Mouse (Mus musculus) midbrain, embryonic 13.5 days (tissue): ENCODE measurements around the gene Erp27. TPM values are rescaled to one million over a fixed set of nuclear protein-coding genes. Genes with fewer than 3 reads are reported as not detected.

Source experiments
- ATAC-seq: fragments of 200-750 bp; cut with Nextera tagmentation; 2 replicates; pipeline ENCODE4 v1.8.0; 2017; ENCODE audit warnings: mild to moderate bottlenecking, moderate TSS enrichment, moderate library complexity
- H3K27ac ChIP-seq: fragments of 300-500 bp; sonication (generic); 2 replicates; pipeline ENCODE4 v1.5.1; 2015; ENCODE audit warnings: inconsistent platforms, mild to moderate bottlenecking, moderate library complexity
- H3K27me3 ChIP-seq: fragments of 300-500 bp; sonication (generic); 2 replicates; pipeline ENCODE4 v1.6.1; 2015; ENCODE audit warnings: mild to moderate bottlenecking, inconsistent platforms
- H3K36me3 ChIP-seq: fragments of 300-500 bp; sonication (generic); 2 replicates; pipeline ENCODE4 v1.6.1; 2015; ENCODE audit warnings: mild to moderate bottlenecking, inconsistent platforms
- H3K4me1 ChIP-seq: fragments of 300-500 bp; sonication (generic); replicated peaks from 2 replicates; pipeline ENCODE4 v1.6.1; 2015; ENCODE audit warnings: inconsistent platforms
- H3K4me2 ChIP-seq: fragments of 300-500 bp; sonication (generic); replicated peaks from 2 replicates; pipeline ENCODE4 v1.6.1; 2015; ENCODE audit warnings: moderate library complexity, mild to moderate bottlenecking, inconsistent platforms
- H3K4me3 ChIP-seq: fragments of 300-500 bp; sonication (generic); replicated peaks from 2 replicates; pipeline ENCODE4 v1.5.1; 2015; ENCODE audit warnings: mild to moderate bottlenecking, inconsistent platforms
- H3K9ac ChIP-seq: fragments of 300-500 bp; sonication (generic); replicated peaks from 2 replicates; pipeline ENCODE4 v1.6.1; 2015; ENCODE audit warnings: mild to moderate bottlenecking, inconsistent platforms
- H3K9me3 ChIP-seq: fragments of 300-500 bp; sonication (generic); 2 replicates; pipeline ENCODE4 v1.6.1; 2016; ENCODE audit warnings: mild to moderate bottlenecking, inconsistent platforms
- WGBS: fragments of 180-500 bp; shearing (Covaris S2); methylation state at CpG from one replicate; pipeline ENCODE4 v1.1.7; 2015; 5-methylcytosine and 5-hydroxymethylcytosine counted together
- polyA plus RNA-seq: library from polyadenylated mRNA; unstranded; fragments of >200 nt; fragmentation: Nextera tagmentation; extraction: Ambion mirVana; gene quantifications from 2 replicates; pipeline ENCODE4 v1.2.1, GENCODE M21; 2015

The Erp27 gene
- polyA plus RNA-seq, 1 experiment from 2014 or later = not detected

DNA sequence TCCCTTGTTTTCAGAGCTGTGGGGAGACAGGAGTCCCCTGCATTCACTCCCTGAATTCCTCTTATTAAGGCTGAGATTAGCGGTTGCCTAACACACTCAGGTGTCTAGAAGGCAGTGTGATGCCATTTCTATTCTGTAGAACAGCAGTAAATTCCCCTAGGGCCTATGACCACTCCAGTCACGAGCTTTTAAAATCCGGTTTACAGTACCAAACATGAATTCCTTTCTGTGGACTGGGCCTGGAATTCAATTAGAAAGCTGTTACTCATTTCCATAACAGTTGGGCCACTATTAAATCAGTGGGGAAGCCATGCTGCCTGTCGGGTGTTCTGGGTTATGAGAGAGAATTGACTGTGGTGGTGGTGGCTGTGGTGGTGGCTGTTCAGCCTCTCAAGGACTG is 25.7 kb upstream of the Erp27 start:
- Histone ChIP-seq H3K4me1 (peaks cover 6% of the 10 kb centered on the region; the same call in 1 of the 2 replicates), H3K4me2 (no peak overlapping the region), H3K4me3 (no peak overlapping the region), H3K27ac (no peak overlapping the region), H3K9me3 (no peaks in the 10 kb centered on the region), H3K9ac (no peak overlapping the region), H3K27me3 (no peaks in the 10 kb centered on the region), H3K36me3 (no peaks in the 10 kb centered on the region)
- no peak for ATAC-seq
- WGBS = 42% methylated on average over 4 of the region's 4 CpGs

DNA sequence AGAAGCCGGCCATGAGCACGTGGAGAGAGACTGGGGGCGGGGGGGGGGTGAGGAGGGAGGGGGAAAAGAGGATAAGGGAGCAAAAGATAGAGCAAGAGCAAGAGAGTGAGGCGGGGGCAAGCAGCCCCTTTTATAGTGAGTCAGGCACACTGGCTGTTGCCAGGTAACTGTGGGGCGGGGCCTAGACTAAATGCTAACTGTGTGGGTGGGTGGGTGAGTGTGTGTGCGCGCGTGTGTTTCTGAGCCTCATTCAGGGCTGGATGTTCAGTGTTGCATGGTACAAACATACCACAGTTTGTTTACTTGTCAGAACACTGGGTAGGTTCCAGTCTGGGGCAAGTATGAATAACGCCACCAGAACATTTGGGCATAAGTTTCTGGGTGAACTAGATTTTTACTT is 25.0 kb upstream of the Erp27 start:
- Histone ChIP-seq H3K4me2 (no peak overlapping the region), H3K9ac (no peak overlapping the region), H3K4me1 (peaks cover 6% of the 10 kb centered on the region; the same call in 1 of the 2 replicates), H3K4me3 (no peak overlapping the region), H3K9me3 (no peaks in the 10 kb centered on the region), H3K36me3 (no peaks in the 10 kb centered on the region), H3K27ac (no peak overlapping the region), H3K27me3 (no peaks in the 10 kb centered on the region)
- 44% methylated on average over 9 of the region's 9 CpGs for WGBS
- ATAC-seq = no peak

DNA sequence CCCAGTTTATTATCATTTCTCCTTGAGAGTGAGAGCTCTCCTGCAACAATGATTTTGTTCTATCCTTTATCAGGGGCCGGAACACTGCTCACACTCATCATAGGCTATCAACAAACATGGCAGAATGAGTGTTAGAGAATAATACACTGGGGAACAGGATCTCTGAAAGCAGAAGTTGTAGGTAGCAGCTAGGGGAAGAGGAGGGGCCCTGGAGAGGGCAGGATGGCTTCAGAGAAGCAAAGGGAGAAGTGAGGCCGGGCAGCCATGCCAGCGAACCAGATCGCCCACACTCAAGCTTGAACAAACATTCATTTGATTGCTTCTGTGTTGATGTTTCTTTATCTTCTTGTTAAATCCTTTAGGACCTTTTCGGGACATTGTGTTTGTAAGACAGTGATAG is 24.3 kb upstream of the Erp27 start:
- H3K4me2 ChIP-seq = no peak overlapping the region
- no peak overlapping the region for H3K9ac ChIP-seq
- H3K4me3 ChIP-seq = no peak overlapping the region
- WGBS = 82% methylated on average over 5 of the region's 5 CpGs
- H3K27ac ChIP-seq = no peak overlapping the region
- no peaks in the 10 kb centered on the region for H3K27me3 ChIP-seq
- ATAC-seq = no peak
- peaks cover 6% of the 10 kb centered on the region; the same call in 1 of the 2 replicates for H3K4me1 ChIP-seq
- H3K9me3 ChIP-seq = no peaks in the 10 kb centered on the region
- no peaks in the 10 kb centered on the region for H3K36me3 ChIP-seq

DNA sequence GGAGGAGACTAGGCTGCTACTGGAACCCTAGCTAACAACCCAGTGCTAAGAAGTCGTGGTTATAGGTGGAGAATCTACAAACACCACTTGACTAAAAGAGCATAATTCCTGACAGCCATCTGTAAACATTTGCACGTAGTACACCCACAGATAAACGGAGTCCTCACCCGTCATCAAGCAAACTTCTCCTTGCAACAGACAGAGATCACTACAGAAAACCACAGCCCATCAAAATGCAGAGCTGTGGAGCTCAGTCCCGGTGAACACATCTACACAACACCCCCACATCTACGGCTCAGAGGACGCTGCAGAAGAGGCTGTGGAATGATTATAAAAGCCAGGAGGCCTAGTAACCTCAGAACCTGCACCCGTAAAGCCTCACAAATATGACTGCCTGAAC is 22.5 kb upstream of the Erp27 start:
- H3K4me2 ChIP-seq = no peak overlapping the region
- no peaks in the 10 kb centered on the region for H3K36me3 ChIP-seq
- no peaks in the 10 kb centered on the region for H3K27me3 ChIP-seq
- H3K4me1 ChIP-seq = peaks cover 6% of the 10 kb centered on the region; the same call in 1 of the 2 replicates
- WGBS = 91% methylated on average over 8 of the region's 8 CpGs
- H3K4me3 ChIP-seq = no peak overlapping the region
- H3K9ac ChIP-seq = no peak overlapping the region
- H3K9me3 ChIP-seq = no peaks in the 10 kb centered on the region
- no peak for ATAC-seq
- H3K27ac ChIP-seq = no peak overlapping the region

DNA sequence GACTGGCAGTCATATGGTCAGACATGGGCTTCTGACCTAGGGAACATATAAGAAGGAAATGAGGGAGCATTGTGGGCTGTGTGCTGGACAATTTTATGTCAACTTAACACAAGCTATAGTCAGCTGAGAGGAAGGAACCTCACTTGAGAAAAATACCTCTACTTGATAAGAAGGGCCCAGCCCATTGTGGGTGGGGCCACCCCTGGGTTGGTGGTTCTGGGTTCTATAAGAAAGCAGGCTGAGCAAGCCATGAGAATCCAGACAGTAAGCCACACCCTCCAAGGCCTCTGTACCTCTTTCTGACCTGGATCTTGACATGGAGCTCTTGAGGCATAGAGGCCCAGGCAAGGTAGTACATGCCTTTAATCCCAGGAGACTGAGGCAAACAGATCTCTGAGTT is 21.4 kb upstream of the Erp27 start:
- no peak for ATAC-seq
- Histone ChIP-seq H3K4me2 (no peak overlapping the region), H3K4me3 (no peak overlapping the region), H3K36me3 (no peaks in the 10 kb centered on the region), H3K4me1 (peaks cover 6% of the 10 kb centered on the region; the same call in 1 of the 2 replicates), H3K9me3 (no peaks in the 10 kb centered on the region), H3K9ac (no peak overlapping the region), H3K27me3 (no peaks in the 10 kb centered on the region), H3K27ac (no peak overlapping the region)

DNA sequence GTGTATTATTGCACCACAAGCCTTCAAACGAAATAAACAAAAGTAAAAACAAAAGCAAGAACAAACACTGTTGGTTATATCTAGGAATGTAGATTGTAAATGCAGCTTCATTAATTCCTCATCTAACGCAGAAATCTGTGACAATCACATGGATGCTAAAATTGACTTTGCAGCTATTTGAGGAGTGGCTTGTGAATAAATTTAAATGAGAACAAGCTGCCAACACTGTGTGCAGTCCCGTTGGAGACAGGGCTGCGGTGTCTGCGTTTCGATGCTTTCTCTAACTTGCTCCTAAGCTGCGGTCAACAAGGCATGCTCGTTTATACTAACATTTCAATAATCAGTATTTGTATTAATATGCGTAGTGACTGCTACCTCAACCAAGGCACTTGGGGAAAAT is 20.3 kb upstream of the Erp27 start:
- Histone ChIP-seq H3K4me1 (peaks cover 3% of the 10 kb centered on the region; the same call in 1 of the 2 replicates), H3K4me3 (no peak overlapping the region), H3K27ac (no peak overlapping the region), H3K27me3 (no peaks in the 10 kb centered on the region), H3K9me3 (no peaks in the 10 kb centered on the region), H3K4me2 (no peak overlapping the region), H3K36me3 (no peaks in the 10 kb centered on the region), H3K9ac (no peak overlapping the region)
- WGBS = 80% methylated on average over 9 of the region's 9 CpGs
- no peak for ATAC-seq

DNA sequence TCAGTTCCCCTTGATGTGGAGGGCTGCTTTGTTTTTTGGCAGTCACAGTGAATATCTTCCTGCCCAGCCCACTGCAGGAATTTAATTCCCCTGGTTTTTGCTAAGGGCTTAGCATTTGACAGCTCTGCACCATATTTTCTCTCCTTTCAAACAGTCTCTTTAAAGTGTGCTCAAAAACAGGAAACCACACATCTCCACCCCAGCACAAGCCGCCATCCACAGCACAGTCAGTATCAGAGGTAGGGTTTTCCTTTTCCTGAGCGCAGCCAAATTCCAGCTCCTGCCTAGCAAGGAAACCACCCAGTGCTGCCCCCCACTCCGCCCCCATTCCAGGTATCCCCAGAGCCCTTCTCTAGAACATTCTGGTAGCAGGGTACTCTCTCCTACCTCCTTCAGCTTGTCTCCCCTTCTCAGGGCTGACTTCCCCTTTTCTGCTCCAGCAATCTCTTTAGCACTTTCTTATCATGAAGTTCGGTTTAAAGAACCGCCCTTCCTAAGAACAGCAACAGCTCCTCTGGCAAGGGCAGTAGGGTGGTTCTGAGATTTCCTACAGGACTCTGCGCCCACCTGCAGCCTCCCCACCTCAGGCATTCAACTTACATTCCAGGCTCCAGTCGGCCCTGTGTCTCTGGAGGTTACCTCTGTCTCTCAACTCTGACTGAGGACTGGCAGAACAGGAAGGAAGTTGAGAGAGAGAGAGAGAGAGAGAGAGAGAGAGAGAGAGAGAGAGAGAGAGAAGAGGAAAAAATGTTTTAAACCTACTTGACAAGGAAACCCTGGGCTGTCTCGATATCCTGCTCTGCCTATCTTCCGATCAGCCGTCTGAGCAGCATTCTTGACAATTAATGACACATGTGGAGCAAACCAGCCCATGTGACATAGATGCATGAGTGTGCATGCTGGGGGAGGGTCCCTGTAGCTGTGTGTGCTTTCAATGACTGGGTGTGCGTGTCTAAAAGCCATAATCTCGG is 19.4 kb upstream of the Erp27 start, which contains the start of gene Arhgdib:
TSS of gene Arhgdib (minus strand) at position 849 of the 971 bp plus-strand sequence.
- H3K36me3 ChIP-seq = no peaks in the 10 kb centered on the region
- no peak for ATAC-seq
- no peak within 1 kb of the TSS for H3K27ac ChIP-seq
- H3K9ac ChIP-seq = no peak within 1 kb of the TSS
- H3K9me3 ChIP-seq = no peaks in the 10 kb centered on the region
- no peaks in the 10 kb centered on the region for H3K4me1 ChIP-seq
- H3K4me2 ChIP-seq = no peak within 1 kb of the TSS
- H3K4me3 ChIP-seq = no peak within 1 kb of the TSS
- 74% methylated on average over 12 of the region's 12 CpGs for WGBS
- no peaks in the 10 kb centered on the region for H3K27me3 ChIP-seq

DNA sequence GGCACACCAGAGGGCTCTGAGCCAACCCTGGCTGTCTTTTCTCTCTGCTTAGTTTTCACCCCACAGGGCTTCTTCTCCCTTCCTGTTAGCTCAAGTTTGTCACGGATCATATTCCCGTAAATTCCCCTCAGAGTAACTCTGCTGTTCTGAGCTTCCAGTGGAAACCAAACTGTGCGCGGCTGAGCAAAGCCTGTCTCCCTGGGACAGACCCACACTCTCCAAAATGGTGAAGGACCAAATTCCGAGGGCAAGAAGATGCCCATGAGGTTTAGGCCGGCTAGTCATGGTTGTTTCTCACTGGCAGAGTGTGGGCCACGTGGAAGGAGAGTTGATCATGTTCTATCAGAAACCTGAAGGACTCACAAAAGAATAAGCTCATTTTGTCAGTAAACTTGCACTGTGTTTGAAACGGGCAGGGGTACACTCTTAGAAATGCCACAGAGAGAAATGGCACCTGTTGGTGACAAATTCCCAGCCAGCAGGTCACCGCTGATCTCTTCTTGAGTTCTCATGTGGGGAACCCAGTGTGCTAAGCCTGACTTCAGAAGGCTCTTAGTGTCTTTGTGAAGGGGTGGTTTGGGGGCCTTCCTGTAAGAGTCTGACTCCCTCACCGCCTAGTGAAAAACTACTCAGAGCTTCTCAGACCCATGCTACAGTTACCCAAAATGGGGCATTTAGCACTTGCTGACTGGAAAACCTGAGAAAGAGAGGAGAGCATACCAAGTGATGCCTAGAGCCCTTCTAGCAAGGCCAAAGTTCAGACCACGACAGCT is 18.4 kb upstream of the Erp27 start:
- no peak overlapping the region for H3K4me2 ChIP-seq
- no peak overlapping the region for H3K27ac ChIP-seq
- H3K4me3 ChIP-seq = no peak overlapping the region
- no peaks in the 10 kb centered on the region for H3K27me3 ChIP-seq
- no peak overlapping the region for H3K9ac ChIP-seq
- 86% methylated on average over 11 of the region's 11 CpGs for WGBS
- ATAC-seq = no peak
- no peaks in the 10 kb centered on the region for H3K36me3 ChIP-seq
- H3K9me3 ChIP-seq = no peaks in the 10 kb centered on the region
- H3K4me1 ChIP-seq = 0 out of 2 replicates have a peak, but pooled peaks cover 1% of the 10 kb centered on the region

DNA sequence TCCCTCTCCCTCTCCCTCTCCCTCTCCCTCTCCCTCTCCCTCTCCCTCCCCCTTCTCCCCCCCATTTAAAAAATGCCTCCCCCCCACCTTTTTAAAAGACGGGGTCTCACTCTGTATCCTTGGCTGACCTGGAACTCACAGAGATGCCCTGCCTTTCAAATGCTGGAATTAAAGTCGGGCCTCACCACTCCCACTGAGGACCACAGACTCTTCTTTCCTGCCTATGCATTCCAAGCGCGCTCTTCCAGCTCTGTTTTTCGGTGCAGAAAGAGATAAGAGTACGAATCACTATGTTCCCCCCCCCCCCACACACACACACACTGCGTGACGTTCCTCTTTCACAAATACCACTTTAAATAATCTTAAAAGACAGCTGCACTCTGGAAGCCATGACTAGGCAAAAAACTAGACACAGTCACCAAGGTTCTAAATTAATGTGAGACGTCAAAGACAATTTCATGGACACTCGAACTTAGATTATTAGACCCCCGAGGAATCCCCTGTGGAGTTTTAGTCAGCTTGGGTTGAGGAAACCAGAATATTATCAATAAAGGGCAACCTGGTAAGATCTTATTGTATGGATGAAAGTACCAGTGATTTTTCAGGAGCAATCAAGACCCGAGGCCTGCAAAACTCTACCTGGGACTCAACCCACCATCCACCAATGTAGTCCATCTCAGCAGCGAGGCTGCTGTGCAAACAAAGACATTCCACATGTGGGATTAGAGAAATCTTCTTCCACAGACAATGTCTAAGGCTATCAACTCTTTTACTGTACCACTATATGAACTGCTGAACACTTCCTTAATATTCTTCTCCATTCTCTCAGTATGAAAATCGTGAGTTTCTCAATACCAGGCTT is 17.6 kb upstream of the Erp27 start:
- 80% methylated on average over 14 of the region's 14 CpGs for WGBS
- no peak for ATAC-seq
- no peaks in the 10 kb centered on the region for H3K27me3 ChIP-seq

DNA sequence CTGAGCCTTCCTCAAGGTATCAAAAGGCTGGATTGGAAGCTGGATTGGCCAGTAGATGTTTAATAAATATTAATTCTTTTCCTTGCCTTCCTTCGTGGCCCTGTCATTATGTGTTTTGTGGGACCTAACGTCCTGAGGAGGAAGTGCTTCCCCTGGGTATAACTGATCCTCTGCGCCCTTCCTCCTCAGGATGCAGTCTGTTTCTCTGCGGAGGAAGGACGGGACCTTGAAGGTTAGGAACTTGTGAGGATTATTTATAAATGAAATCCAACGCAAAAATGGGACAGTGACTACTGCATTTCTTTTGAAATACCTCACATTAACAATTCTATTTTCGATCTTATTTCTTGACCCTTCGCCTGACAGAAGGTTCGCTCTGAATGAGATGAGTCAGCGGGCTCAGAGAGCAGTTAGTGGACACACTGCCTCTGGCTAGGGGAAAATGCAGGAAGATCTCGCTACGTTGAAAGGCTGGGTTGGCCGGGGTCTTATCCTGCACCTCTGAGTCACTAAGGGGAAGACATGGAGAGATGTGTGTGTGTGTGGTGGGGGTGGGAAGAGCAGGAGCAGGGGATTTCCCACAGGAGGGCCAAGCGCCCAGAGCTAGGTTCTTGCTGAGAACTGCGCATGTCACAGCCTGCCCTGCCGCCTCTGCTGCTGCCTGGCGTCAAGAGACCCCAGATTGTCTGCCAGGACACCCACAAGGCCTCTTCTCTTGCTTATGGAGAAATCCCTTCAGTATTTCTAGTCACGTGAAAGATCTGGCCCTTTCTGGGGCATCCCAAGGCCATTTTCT is 16.5 kb upstream of the Erp27 start:
- no peak overlapping the region for H3K4me2 ChIP-seq
- no peaks in the 10 kb centered on the region for H3K36me3 ChIP-seq
- H3K27me3 ChIP-seq = no peaks in the 10 kb centered on the region
- 84% methylated on average over 18 of the region's 18 CpGs for WGBS
- H3K27ac ChIP-seq = no peak overlapping the region
- H3K9me3 ChIP-seq = no peaks in the 10 kb centered on the region
- 0 out of 2 replicates have a peak, but pooled peaks cover 4% of the 10 kb centered on the region for H3K4me1 ChIP-seq
- no peak overlapping the region for H3K9ac ChIP-seq
- no peak for ATAC-seq
- no peak overlapping the region for H3K4me3 ChIP-seq

More for the DNA sequence above, 17.6 kb upstream of the Erp27 start:
- H3K4me1 ChIP-seq = 0 out of 2 replicates have a peak, but pooled peaks cover 4% of the 10 kb centered on the region
- no peaks in the 10 kb centered on the region for H3K9me3 ChIP-seq
- no peak overlapping the region for H3K4me2 ChIP-seq
- H3K9ac ChIP-seq = no peak overlapping the region
- H3K27ac ChIP-seq = no peak overlapping the region
- H3K36me3 ChIP-seq = no peaks in the 10 kb centered on the region
- no peak overlapping the region for H3K4me3 ChIP-seq

DNA sequence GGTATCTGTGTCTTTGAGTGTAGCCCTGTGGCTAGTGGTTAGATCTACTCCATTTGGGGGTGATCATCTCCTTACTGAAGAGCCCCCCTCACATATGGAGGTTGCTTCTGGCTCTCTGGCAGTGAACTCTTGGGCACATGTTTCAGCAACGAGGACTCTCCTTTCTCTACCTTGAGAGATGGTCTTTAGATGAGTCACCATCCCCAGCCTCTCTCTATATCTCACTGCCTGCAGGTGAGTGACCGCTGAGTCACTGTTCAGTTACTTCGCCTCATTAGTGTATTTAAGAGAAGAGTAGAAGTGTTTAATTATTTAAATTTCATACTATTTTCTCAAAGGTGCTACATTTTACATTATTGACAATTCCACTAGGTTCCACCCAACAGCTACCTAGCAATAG is 15.1 kb upstream of the Erp27 start:
- H3K4me2 ChIP-seq = no peak overlapping the region
- no peak for ATAC-seq
- H3K36me3 ChIP-seq = no peaks in the 10 kb centered on the region
- H3K27me3 ChIP-seq = no peaks in the 10 kb centered on the region
- no peak overlapping the region for H3K9ac ChIP-seq
- 86% methylated on average over 3 of the region's 3 CpGs for WGBS
- H3K4me1 ChIP-seq = 0 out of 2 replicates have a peak, but pooled peaks cover 4% of the 10 kb centered on the region
- H3K9me3 ChIP-seq = no peaks in the 10 kb centered on the region
- H3K4me3 ChIP-seq = no peak overlapping the region
- H3K27ac ChIP-seq = no peak overlapping the region
